Mouse (Mus musculus): ENCODE measurements around the gene Dek. TPM values are rescaled to one million over a fixed set of nuclear protein-coding genes. Genes with fewer than 3 reads are reported as not detected.

The Dek gene
- polyA plus RNA-seq, 1 experiment from 2014 or later = 132 TPM

DNA sequence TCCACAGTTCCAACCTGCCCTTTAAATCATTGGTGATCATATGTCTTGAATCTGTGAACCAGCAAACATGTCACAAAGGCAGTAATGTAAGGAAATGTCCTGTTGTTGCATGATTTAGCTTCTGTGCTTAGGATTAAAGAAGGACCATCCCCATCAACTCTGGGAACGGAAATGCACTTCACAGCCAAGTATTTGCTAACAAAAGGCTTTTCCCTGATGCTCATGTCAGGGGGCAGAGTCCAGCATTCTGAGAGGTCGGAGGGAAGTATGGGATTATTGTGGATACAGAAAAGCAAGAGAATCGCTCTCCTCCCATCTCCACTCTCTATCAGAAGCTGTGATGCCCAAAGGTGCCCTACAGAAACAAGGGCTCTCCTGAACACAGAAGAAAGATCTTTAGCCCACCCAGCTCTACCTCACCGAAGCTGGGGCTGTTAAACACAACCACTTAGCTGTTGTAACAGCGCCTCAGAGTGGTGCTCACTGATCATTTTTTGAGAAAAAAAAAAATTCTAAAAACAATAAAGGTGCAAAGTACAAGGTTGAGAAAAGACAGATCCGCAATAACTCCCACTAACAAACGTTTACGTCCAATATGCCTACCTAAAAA, 63.9 kb downstream of the Dek start:
- H3K9ac ChIP-seq (ENCODE audit: low read length) = no peak overlapping the region
- H3K4me2 ChIP-seq (ENCODE audit: low read length) = peak overlapping the region; percentile 74
- WGBS = 50% methylated on average over 8 of the region's 8 CpGs
- no peak overlapping the region for H3K27ac ChIP-seq (replicated peaks in 1 of 2; ENCODE audit: control insufficient read depth in 1 of 2, insufficient read depth in 1 of 2, low read depth in 2 of 2, low read length in 2 of 2)
- H3K27me3 ChIP-seq (ENCODE audit: control insufficient read depth, insufficient read depth, low read length) = no peaks in the 10 kb centered on the region
- peaks cover 8% of the 10 kb centered on the region in 2 experiments; a peak in 3 of 4 replicates for H3K4me1 ChIP-seq (ENCODE audit: control insufficient read depth in 2 of 2, insufficient read depth in 2 of 2, low read length in 2 of 2)
- no peaks in the 10 kb centered on the region for H3K9me3 ChIP-seq (ENCODE audit: control insufficient read depth, low read length)
- ATAC-seq (ENCODE audit: insufficient number of reproducible peaks, insufficient read depth, low FRiP score, low read depth) = no peak
- H3K4me3 ChIP-seq (ENCODE audit: control insufficient read depth in 1 of 2, insufficient read depth in 1 of 2, low read depth in 1 of 2, low read length in 2 of 2) = peak overlapping the region in 1 of 2 experiments; percentile 80; a peak in 1 of 4 replicates
- no peaks in the 10 kb centered on the region for H3K36me3 ChIP-seq (ENCODE audit: control insufficient read depth, insufficient read depth, low read length)

DNA sequence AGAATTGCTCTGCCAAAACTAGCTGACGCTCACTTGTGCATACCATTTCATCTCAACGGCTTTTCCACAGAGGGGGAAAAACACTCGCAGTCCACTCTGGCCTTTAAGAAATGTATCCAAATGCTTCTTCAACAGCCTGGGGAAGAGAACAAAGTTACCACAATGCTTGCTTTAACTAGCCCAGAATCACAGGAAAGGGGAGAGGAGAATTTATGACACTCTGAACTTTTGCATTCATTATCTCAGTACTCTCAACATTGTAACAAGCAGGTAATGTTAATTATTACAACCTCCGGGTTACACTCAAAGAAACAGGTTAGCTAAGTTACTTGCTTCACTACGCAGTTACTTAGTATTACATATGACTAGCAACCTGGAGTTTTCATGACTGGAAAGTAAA, 65.9 kb downstream of the Dek start:
- no peak overlapping the region for H3K4me3 ChIP-seq (ENCODE audit: control insufficient read depth in 1 of 2, insufficient read depth in 1 of 2, low read depth in 1 of 2, low read length in 2 of 2)
- WGBS = 94% methylated on average over 5 of the region's 5 CpGs
- no peak overlapping the region for H3K9ac ChIP-seq (ENCODE audit: low read length)
- H3K9me3 ChIP-seq (ENCODE audit: control insufficient read depth, low read length) = no peaks in the 10 kb centered on the region
- no peak overlapping the region for H3K27ac ChIP-seq (replicated peaks in 1 of 2; ENCODE audit: control insufficient read depth in 1 of 2, insufficient read depth in 1 of 2, low read depth in 2 of 2, low read length in 2 of 2)
- H3K4me2 ChIP-seq (ENCODE audit: low read length) = no peak overlapping the region
- H3K4me1 ChIP-seq (ENCODE audit: control insufficient read depth in 2 of 2, insufficient read depth in 2 of 2, low read length in 2 of 2) = peaks cover 8% of the 10 kb centered on the region in 2 experiments; a peak in 3 of 4 replicates
- ATAC-seq (ENCODE audit: insufficient number of reproducible peaks, insufficient read depth, low FRiP score, low read depth) = no peak
- H3K36me3 ChIP-seq (ENCODE audit: control insufficient read depth, insufficient read depth, low read length) = no peaks in the 10 kb centered on the region
- no peaks in the 10 kb centered on the region for H3K27me3 ChIP-seq (ENCODE audit: control insufficient read depth, insufficient read depth, low read length)

DNA sequence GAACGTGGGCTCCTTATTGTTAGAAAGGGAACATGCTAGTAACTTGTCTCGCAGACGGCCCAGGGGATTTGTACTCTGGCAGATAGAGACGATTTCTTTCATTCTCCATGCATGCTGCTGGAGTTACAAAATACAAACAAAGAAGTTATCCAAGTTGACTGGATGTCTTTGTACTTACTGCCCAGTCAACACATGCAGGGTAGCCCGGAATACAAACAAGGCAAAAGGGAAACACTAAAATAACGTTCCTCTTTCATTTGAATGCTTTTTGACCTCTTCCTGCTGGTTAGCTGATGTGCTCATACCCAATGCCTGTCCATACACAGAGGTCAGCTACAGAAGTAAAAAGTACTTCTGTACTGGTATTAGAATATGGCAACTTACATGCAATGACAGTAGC, 68.1 kb downstream of the Dek start:
- no peak overlapping the region for H3K9ac ChIP-seq (ENCODE audit: low read length)
- no peak overlapping the region for H3K4me2 ChIP-seq (ENCODE audit: low read length)
- WGBS = 85% methylated on average over 6 of the region's 6 CpGs
- no peaks in the 10 kb centered on the region for H3K9me3 ChIP-seq (ENCODE audit: control insufficient read depth, low read length)
- no peak overlapping the region for H3K4me3 ChIP-seq (ENCODE audit: control insufficient read depth in 1 of 2, insufficient read depth in 1 of 2, low read depth in 1 of 2, low read length in 2 of 2)
- no peaks in the 10 kb centered on the region for H3K27me3 ChIP-seq (ENCODE audit: control insufficient read depth, insufficient read depth, low read length)
- ATAC-seq (ENCODE audit: insufficient number of reproducible peaks, insufficient read depth, low FRiP score, low read depth) = no peak
- no peaks in the 10 kb centered on the region for H3K36me3 ChIP-seq (ENCODE audit: control insufficient read depth, insufficient read depth, low read length)
- H3K4me1 ChIP-seq (ENCODE audit: control insufficient read depth in 2 of 2, insufficient read depth in 2 of 2, low read length in 2 of 2) = 0 out of 4 replicates have a peak, but pooled peaks cover 0 to 1% of the 10 kb centered on the region in 2 experiments
- H3K27ac ChIP-seq (replicated peaks in 1 of 2; ENCODE audit: control insufficient read depth in 1 of 2, insufficient read depth in 1 of 2, low read depth in 2 of 2, low read length in 2 of 2) = no peak overlapping the region

Other genes with a start within 250 kb of the Dek start
- gene Kif13a, start 176.3 kb downstream of the Dek start, polyA plus RNA-seq (2014; fragmentation: Nextera tagmentation; extraction: Ambion mirVana) = 47.8 and 55.2 TPM in 2 replicates
- gene Nhlrc1, start 91.4 kb downstream of the Dek start, polyA plus RNA-seq (2014; fragmentation: Nextera tagmentation; extraction: Ambion mirVana) = 4.5 and 6.0 TPM in 2 replicates
- 7.5 and 8.0 TPM in 2 replicates for gene Kdm1b, start 62.7 kb downstream of the Dek start, polyA plus RNA-seq (2014; fragmentation: Nextera tagmentation; extraction: Ambion mirVana)
- gene Tpmt, start 61.5 kb downstream of the Dek start, polyA plus RNA-seq (2014; fragmentation: Nextera tagmentation; extraction: Ambion mirVana) = 17.1 and 18.4 TPM in 2 replicates
- 2.3 and 2.6 TPM in 2 replicates for gene Rnf144b, start 16.5 kb upstream of the Dek start, polyA plus RNA-seq (2014; fragmentation: Nextera tagmentation; extraction: Ambion mirVana)

Measured in heart, embryonic 14.5 days (tissue).